Mouse (Mus musculus) brain, embryonic 14.5 days (tissue): ENCODE results near the gene Lama5.

ENCODE experiments used
- CTCF ChIP-seq: fragments of 200-500 bp; IDR thresholded peaks from 2 replicates; pipeline ENCODE4 v1.5.1; 2012; ENCODE audit warnings: inconsistent platforms, mild to moderate bottlenecking, moderate library complexity, borderline replicate concordance; ENCODE audit not compliant: insufficient read depth, insufficient read length; ENCODE audit errors: extremely low read depth
- POLR2A ChIP-seq: fragments of 200-500 bp; IDR thresholded peaks from 2 replicates; pipeline ENCODE4 v1.6.1; 2012; ENCODE audit warnings: mild to moderate bottlenecking, inconsistent platforms, borderline replicate concordance; ENCODE audit not compliant: poor library complexity, insufficient read depth, insufficient read length, severe bottlenecking; ENCODE audit errors: extremely low read depth

DNA sequence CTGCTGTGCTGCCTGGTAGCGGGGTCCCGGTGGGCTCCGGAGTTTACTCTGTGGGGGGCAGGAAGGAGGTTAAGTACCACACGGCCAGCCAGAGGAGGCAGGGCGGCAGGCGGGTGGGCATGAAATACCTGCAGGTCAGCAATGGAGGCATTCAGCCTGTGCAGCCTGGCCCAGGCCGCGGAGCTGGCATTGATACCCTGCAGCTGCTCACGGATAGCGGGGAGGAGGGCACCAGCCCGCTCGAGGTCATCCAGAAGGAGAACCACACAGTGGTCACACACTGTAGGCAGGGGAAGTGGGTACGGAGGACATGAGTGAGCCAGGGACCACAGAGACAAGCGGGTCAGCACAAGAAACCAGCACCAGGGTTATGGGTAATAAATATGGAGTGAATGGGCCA is 40.0 kb downstream of the Lama5 start:
- TF ChIP-seq CTCF = no peak
- TF ChIP-seq POLR2A = no peak
